Mouse (Mus musculus) testis, postnatal 14 days (tissue): ENCODE results near the gene Ptdss2.
A peak's percentile ranks its signal among the peaks of the same experiment; 100 is the strongest.

Experiments used
- DNase-seq: peaks from one replicate; pipeline ENCODE4 v3.0.0; 2021; ENCODE audit warnings: low spot score

The Ptdss2 gene

DNA sequence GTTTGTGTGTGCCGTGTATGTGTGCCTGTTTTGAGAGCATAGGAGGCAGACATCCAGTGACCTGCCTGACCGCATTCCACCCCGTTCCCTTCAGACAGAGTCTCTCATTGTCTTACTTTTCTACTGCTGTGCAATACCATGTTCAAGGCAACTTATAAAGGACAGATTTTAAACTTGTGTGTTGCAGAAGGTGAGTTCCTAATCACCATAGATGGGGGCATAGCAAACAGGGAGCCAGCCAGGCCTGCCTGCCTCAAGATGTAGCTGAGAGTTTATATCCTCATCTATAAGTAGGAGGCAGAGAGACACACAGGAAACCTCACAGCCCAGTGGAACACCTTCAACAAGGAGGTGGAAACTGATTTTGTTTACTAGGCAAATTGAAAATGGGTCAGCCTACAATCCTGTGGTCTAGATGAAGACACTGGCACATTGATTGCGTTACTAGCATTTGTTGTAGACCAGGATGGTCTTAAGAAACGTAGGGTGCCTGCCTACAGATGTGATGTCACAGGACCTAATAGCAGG lies 51.2 kb downstream of the Ptdss2 start:
- no peak for DNase-seq

GRCm38 (mm10) chr7:141175068-141175467 lies 52.9 kb downstream of the Ptdss2 start:
- no peak for DNase-seq

- DNase-seq, result peak; percentile 76
Observed at GRCm38 (mm10) chr7:141176173-141176572, 54.0 kb downstream of the Ptdss2 start.

- no peak for DNase-seq
Observed at GRCm38 (mm10) chr7:141188194-141188593, 66.0 kb downstream of the Ptdss2 start.

DNA sequence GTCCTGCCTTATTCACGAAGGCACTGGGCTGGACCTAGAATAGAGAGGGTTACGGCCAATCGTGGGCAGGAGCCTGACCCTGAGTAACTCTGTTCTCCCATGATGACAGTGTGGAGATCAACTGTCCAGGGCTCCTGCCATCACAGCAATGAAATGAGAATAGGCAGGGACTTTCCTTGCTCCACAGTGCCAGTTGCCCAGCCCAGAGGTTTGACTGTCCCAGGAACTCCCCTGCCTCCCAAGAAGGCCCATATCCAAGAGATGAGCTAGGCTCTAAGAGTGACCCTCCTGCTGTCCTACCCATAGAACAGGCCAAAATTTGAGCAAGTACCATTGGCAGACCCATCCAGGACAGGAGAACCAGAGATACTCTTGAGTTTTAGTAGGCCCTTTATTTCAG lies 66.6 kb downstream of the Ptdss2 start:
- DNase-seq, result no peak

GRCm38 (mm10) chr7:141190220-141190619 lies 68.0 kb downstream of the Ptdss2 start:
- no peak for DNase-seq

DNA sequence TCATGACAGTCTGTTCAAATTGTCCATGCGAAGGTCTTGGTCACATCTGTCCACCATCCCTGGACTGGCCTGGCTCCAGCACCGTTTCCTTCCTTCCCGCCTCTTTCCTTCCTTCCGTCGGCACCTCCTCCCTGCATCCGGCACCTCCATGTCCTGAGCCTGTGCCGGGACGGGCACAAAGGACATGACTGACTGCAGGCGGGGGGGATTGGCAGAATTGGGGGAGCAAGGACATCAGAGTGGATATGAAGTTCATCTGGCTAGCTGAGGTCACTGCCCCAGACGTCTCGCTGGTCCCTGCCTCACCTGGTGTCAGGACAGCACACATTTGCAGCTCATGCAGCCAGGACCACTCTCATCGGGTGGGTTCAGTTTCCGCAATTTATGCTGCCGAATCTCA lies 68.9 kb downstream of the Ptdss2 start:
- DNase-seq, result no peak

DNA sequence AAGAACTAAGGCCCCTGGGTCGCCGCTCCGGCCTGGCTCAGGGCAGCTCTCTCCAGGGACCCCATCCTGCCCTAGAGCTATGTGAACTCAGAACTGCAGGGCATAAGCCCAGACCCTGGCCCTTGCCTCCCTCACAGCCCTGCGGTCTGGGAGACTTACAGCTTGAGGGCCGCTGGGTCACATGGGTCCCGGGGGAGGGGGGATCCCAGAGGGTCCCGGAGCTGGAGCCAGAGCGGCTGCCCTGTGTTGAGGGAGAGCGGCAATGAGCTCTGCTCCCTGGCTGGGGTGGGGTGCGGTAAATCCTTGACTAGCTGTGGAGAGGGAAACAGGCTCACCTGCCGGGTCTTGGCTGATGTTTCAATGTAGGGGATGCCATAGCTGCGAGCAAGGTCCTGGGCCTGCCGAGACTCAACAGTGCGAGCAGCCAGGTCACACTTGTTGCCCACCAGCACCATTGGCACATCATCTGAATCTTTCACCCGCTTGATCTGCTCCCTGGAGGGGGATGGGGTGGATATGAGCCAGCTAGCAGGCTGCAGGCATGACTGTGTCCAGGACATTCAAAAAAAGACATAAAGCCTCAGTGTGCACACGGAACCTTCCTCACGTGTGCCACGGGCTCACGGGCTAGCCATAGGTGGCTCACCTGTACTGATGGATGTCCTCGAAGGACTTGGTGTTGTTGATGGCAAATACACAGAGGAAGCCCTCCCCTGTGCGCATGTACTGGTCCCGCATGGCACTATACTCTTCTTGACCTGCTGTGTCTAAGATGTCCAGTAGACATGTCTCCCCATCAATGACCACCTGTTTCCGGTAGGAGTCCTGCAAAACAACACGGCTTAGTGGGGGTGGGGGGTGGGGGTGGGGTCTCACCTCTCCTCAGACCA lies 69.9 kb downstream of the Ptdss2 start:
- peak; percentile 26 for DNase-seq

GRCm38 (mm10) chr7:141192776-141193347 lies 70.7 kb downstream of the Ptdss2 start:
- peak; percentile 36 for DNase-seq

- peak; percentile 69 for DNase-seq
Observed at GRCm38 (mm10) chr7:141193348-141193856, 71.2 kb downstream of the Ptdss2 start.

GRCm38 (mm10) chr7:141193948-141194347 lies 71.8 kb downstream of the Ptdss2 start, which contains the start of the genes Hras and Lrrc56:
Gene Hras (minus strand): TSS chr7:141194005.
Gene Lrrc56 (plus strand): TSS chr7:141194157.
- peak; percentile 97 for DNase-seq

- no peak for DNase-seq
Observed at GRCm38 (mm10) chr7:141194409-141194808, 72.2 kb downstream of the Ptdss2 start.

DNA sequence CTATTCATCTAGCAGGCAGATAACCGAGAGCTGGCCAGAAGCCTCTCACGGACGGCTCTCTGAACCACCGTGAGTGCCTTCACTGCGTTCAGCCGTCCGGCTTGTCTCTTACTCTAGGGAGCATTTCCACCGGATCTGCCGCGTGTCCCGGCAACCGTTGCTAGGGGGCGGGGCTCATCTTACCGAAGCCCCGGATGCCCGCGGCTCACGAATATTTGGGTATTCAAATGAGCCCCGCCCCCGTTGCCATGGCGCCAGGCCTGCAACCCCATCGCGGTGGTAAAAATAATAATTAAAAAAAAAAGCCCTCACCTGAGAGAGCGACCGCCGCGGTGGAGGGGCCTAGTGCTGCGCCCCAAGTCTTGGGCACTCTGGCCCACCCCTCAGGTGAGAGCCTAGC lies 72.6 kb downstream of the Ptdss2 start:
- peak; percentile 89 for DNase-seq

- no peak for DNase-seq
Observed at GRCm38 (mm10) chr7:141195754-141196153, 73.6 kb downstream of the Ptdss2 start.

DNA sequence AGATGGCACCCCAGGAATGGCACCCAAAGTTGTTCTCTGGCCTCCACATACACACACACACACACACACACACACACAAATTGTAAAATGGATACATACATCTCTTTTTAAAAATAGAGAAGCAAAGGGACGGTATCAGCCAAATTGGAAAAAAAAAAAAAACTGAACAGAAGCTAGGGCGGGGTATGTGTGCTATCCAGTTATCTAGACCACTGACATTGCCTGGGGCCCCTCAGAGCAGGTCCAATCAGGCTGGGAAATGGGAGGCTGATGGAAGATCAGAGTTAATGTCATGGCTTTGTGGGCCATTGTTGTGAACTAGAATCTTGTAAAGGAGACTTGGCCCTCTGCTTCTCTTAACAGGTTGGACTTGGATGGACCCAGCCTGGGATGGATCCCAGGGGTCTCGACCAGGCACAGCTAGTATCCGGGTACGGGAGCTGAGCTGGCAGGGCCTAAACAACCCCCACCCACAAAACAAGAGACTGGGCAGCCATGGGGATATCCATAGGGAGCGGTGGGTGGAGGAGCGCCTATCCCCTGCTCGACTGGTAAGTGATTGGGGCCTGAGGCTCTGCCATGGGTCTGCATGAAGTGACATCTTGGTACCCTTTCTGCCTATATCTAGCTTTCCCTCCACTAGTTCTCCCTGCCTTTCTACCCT lies 74.6 kb downstream of the Ptdss2 start:
- DNase-seq, result peak; percentile 8

DNA sequence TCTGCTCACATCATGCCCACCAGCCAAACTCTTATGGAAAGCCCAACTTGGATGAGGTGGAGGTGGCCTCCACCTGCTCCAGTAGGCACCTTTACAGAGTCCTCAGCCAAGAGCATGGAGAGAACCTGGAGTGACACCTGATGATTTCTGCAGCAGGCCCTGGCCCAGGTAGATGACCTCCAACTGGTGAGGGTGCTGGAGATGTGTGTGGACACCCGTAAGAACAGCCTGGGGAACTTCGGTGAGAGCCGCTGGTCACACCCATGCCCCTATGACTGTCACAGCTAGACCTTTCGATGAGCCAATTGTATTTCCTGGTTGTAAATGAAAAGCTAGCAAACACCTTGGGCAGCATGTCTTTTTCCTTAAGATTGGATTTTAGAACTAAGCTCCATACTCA lies 75.9 kb downstream of the Ptdss2 start:
- DNase-seq, result no peak

DNA sequence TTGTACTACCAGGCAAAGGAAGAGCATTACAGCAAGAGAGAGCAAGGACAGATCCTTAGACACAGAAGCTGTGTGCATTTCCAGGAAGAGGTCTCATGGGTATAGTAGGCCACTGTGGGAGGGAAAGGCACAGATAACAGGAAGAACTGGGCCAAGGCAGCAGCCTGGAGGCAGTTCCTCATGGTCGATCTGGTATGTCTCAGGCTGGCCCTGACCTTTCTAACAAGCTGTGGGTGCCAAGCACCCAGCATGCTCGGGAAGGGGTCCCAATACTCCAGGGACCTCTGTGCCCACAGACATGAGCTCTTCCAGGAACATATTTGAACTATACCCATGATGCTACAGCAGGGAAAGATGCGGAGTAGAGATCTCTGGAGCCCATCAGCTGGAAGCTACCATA lies 82.4 kb downstream of the Ptdss2 start:
- no peak for DNase-seq

- DNase-seq, result no peak
Observed at GRCm38 (mm10) chr7:141205504-141205903, 83.3 kb downstream of the Ptdss2 start.

GRCm38 (mm10) chr7:141206182-141206937 lies 84.2 kb downstream of the Ptdss2 start:
- no peak for DNase-seq
